Comparison of ENCODE assay signal across 16 mouse cellular contexts in genomic region chr8:115307412-115307811, GRCm38 (mm10).
A peak's percentile ranks its signal among the peaks of the same experiment; 100 is the strongest.
DNase-seq lines count a peak whose midpoint lies in the region; ATAC-seq and TF ChIP-seq lines count a peak whose summit lies in the region.
"Had no signal": no experiment of that assay in that cellular context is flagged by ENCODE, and none has a peak within 500 bp of the region (broad histone marks: within the 10 kb centered on the region; RNA-seq: fewer than 3 reads in every experiment).

No protein-coding gene starts in this region.

- TF ChIP-seq EP300 in heart, postnatal 0 days (IDR thresholded peaks at IDR 0.05; ENCODE audit: low read depth), result no peak

- peak; percentile 41 for ATAC-seq in heart, postnatal 0 days (ENCODE audit: insufficient read depth, low read depth)
- ATAC-seq in lung, embryonic 16.5 days (ENCODE audit: low read depth), result no peak
- peak; percentile 84 for ATAC-seq in hematopoietic stem cell, adult 5-6 weeks (replicated peaks in 1 of 2; ENCODE audit: insufficient read depth in 1 of 2, low FRiP score in 2 of 2, low TSS enrichment in 1 of 2, low read depth in 1 of 2, poor library complexity in 2 of 2, severe bottlenecking in 2 of 2)
- ATAC-seq in megakaryocyte progenitor cell, adult 5-6 weeks (replicated peaks; ENCODE audit: poor library complexity), result peak; percentile 94
- ATAC-seq in forebrain, postnatal 0 days, result no peak
- ATAC-seq: forebrain, embryonic 15.5 days; hindbrain, embryonic 16.5 days; intestine, embryonic 16.5 days had no signal

- no peak overlapping the region for H3K27ac ChIP-seq in heart, postnatal 0 days (ENCODE audit: low read depth)
- H3K27ac ChIP-seq in heart, embryonic 10.5 days, result no peak overlapping the region; the same call in 1 of the 2 replicates
- H3K27ac ChIP-seq in lung, embryonic 16.5 days (ENCODE audit: low read length), result 0 out of 2 replicates have a peak overlapping the region, but pooled peaks have one; percentile 7
- H3K27ac ChIP-seq in forebrain, postnatal 0 days (ENCODE audit: low read depth, low read length), result no peak overlapping the region
- H3K27ac ChIP-seq: forebrain, embryonic 15.5 days; heart, embryonic 15.5 days had no signal

- H3K4me1 ChIP-seq in heart, postnatal 0 days (ENCODE audit: control insufficient read depth, insufficient read depth), result no peaks in the 10 kb centered on the region
- peaks cover 3% of the 10 kb centered on the region; the same call in 1 of the 2 replicates for H3K4me1 ChIP-seq in heart, embryonic 10.5 days
- no peaks in the 10 kb centered on the region for H3K4me1 ChIP-seq in lung, embryonic 16.5 days (replicated peaks; ENCODE audit: control insufficient read depth, insufficient read depth, low read length)
- no peaks in the 10 kb centered on the region for H3K4me1 ChIP-seq in forebrain, postnatal 0 days (ENCODE audit: insufficient read depth)
- H3K4me1 ChIP-seq: heart, embryonic 15.5 days had no signal

- no peaks in the 10 kb centered on the region for H3K36me3 ChIP-seq in heart, postnatal 0 days (replicated peaks; ENCODE audit: control insufficient read depth, insufficient read depth, low read length)
- H3K36me3 ChIP-seq in heart, embryonic 10.5 days, result no peaks in the 10 kb centered on the region
- H3K36me3 ChIP-seq in lung, embryonic 16.5 days (ENCODE audit: control insufficient read depth, insufficient read depth, low read length), result no peaks in the 10 kb centered on the region
- no peaks in the 10 kb centered on the region for H3K36me3 ChIP-seq in forebrain, postnatal 0 days (ENCODE audit: insufficient read depth)
- H3K36me3 ChIP-seq: forebrain, embryonic 15.5 days; heart, embryonic 15.5 days had no signal

- DNase-seq in heart, postnatal 0 days (ENCODE audit: low spot score), result no peak
- no peak for DNase-seq in heart, embryonic 10.5 days (ENCODE audit: low spot score)
- no peak for DNase-seq in lung, postnatal 36 days
- no peak for DNase-seq in c-Kit-positive CD71-positive TER-119-positive erythroid progenitor cells, embryonic 14.5 days (ENCODE audit: low spot score)
- no peak for DNase-seq in forebrain, postnatal 0 days
- DNase-seq: B cell, adult 2 months; cerebellum, adult 9-11 months; lung, adult 18-20 months; right cerebral cortex, adult 18-20 months had no signal

- no peak overlapping the region for H3K4me3 ChIP-seq in heart, postnatal 0 days (ENCODE audit: low read depth, low read length)
- no peak overlapping the region for H3K4me3 ChIP-seq in heart, embryonic 10.5 days
- no peak overlapping the region for H3K4me3 ChIP-seq in lung, embryonic 16.5 days (ENCODE audit: low read length)
- H3K4me3 ChIP-seq in forebrain, postnatal 0 days (ENCODE audit: low read depth, low read length), result no peak overlapping the region
- H3K4me3 ChIP-seq: forebrain, embryonic 15.5 days; heart, embryonic 15.5 days had no signal

- no peak overlapping the region for H3K4me2 ChIP-seq in heart, postnatal 0 days (ENCODE audit: low read depth, low read length)
- no peak overlapping the region for H3K4me2 ChIP-seq in lung, embryonic 16.5 days (ENCODE audit: low read depth, low read length)
- H3K4me2 ChIP-seq in forebrain, postnatal 0 days (ENCODE audit: low read depth), result no peak overlapping the region
- H3K4me2 ChIP-seq: forebrain, embryonic 15.5 days; heart, embryonic 15.5 days had no signal

- no peaks in the 10 kb centered on the region for H3K27me3 ChIP-seq in heart, postnatal 0 days (ENCODE audit: control insufficient read depth, insufficient read depth, low read length)
- H3K27me3 ChIP-seq in heart, embryonic 10.5 days (ENCODE audit: insufficient read depth, poor library complexity, severe bottlenecking), result 0 out of 2 replicates have a peak, but pooled peaks cover under 1% of the 10 kb centered on the region
- H3K27me3 ChIP-seq in lung, embryonic 16.5 days (ENCODE audit: control insufficient read depth, insufficient read depth, low read depth, low read length), result no peaks in the 10 kb centered on the region
- H3K27me3 ChIP-seq in forebrain, postnatal 0 days (ENCODE audit: insufficient read depth, low read length), result no peaks in the 10 kb centered on the region
- H3K27me3 ChIP-seq: forebrain, embryonic 15.5 days; heart, embryonic 15.5 days had no signal

- WGBS in heart, postnatal 0 days, result 42% methylated on average over 4 of the region's 4 CpGs
- 35% methylated on average over 4 of the region's 4 CpGs for WGBS in heart, embryonic 10.5 days
- WGBS in lung, embryonic 16.5 days, result 31% methylated on average over 4 of the region's 4 CpGs
- WGBS in forebrain, postnatal 0 days, result 61% methylated on average over 4 of the region's 4 CpGs

- no peak for TF ChIP-seq CTCF in heart, postnatal 0 days (IDR thresholded peaks at IDR 0.05; ENCODE audit: low read depth)
- no peak for TF ChIP-seq CTCF in forebrain, postnatal 0 days (IDR thresholded peaks at IDR 0.05; ENCODE audit: low read depth)

- H3K9ac ChIP-seq in heart, postnatal 0 days (replicated peaks; ENCODE audit: low read depth, low read length), result no peak overlapping the region
- no peak overlapping the region for H3K9ac ChIP-seq in lung, embryonic 16.5 days (ENCODE audit: low read length)
- H3K9ac ChIP-seq in forebrain, postnatal 0 days, result no peak overlapping the region
- H3K9ac ChIP-seq: forebrain, embryonic 15.5 days; heart, embryonic 15.5 days had no signal

- H3K9me3 ChIP-seq in heart, postnatal 0 days (replicated peaks; ENCODE audit: control insufficient read depth, low read length), result no peaks in the 10 kb centered on the region
- no peaks in the 10 kb centered on the region for H3K9me3 ChIP-seq in heart, embryonic 10.5 days
- no peaks in the 10 kb centered on the region for H3K9me3 ChIP-seq in lung, embryonic 16.5 days (ENCODE audit: control insufficient read depth, low read length)
- no peaks in the 10 kb centered on the region for H3K9me3 ChIP-seq in forebrain, postnatal 0 days (ENCODE audit: low read length)
- H3K9me3 ChIP-seq: forebrain, embryonic 15.5 days; heart, embryonic 15.5 days had no signal

Comparison
In these comparisons a context has a peak if more than half of its experiments do, and no peak if none do; other contexts are left out.
1. ATAC-seq: peak in heart, postnatal 0 days (single experiment), hematopoietic stem cell, adult 5-6 weeks (2 of 2) and megakaryocyte progenitor cell, adult 5-6 weeks (single experiment); none in lung, embryonic 16.5 days (single experiment) and forebrain, postnatal 0 days (single experiment).